Mouse (Mus musculus): Measurements from ENCODE around the gene Dtnbp1.

The Dtnbp1 gene

DNA sequence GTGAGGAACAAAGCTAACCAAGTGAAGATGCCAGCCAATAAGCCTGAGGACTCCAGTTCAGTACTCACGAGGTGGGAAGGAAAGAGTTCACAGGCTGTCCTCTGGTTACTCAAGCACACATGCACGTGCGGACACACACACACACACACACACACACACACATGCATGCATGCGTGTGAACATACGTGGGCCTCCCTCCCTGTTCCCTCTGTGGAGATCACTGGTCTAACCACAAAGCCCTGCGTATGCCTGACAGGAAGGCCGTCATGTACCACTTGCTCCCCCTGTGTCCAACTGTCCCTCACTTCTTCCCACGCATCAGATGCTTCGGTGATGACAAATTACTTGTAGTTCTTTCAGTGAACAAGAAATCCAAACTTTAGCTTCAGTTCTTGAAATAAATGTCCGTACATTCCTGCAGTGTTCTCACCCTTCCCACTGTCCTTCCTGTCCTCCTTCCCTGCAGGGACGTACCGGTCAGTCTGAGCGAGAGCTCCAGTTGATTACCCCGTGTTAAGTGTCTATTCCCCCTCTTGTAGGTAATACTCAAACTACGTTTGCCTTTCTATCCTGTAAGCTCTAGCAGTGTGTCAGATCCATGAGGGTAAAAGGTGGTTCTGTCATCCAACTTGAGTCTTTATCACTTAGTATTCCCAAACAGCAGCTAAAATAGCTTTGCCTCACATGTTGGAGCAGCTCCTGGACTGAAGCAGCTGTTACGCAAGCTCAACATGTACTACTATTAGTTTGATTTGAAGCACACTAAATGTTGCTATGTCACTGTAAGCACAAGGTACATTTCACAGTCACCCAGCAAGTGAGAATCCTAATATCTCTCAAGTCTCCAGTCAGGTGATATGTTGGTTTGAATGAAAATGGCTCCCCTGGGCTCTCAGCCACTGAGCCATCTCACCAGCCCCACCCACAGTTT, 53.4 kb downstream of the Dtnbp1 start:
- DNase-seq (ENCODE audit: low read depth, low spot score), result no peak

GRCm38 (mm10) chr13:44946880-44947635, 54.9 kb downstream of the Dtnbp1 start:
- DNase-seq (ENCODE audit: low read depth, low spot score), result peak; percentile 24

GRCm38 (mm10) chr13:44943618-44944017, 58.3 kb downstream of the Dtnbp1 start:
- no peak for DNase-seq (ENCODE audit: low read depth, low spot score)

GRCm38 (mm10) chr13:44939326-44940035, 62.5 kb downstream of the Dtnbp1 start:
- DNase-seq (ENCODE audit: low read depth, low spot score), result no peak

- no peak for DNase-seq (ENCODE audit: low read depth, low spot score)
Measured at GRCm38 (mm10) chr13:44937681-44938080, 64.3 kb downstream of the Dtnbp1 start.

GRCm38 (mm10) chr13:44933575-44933974, 68.4 kb downstream of the Dtnbp1 start:
- no peak for DNase-seq (ENCODE audit: low read depth, low spot score)

GRCm38 (mm10) chr13:44932307-44933264, 69.4 kb downstream of the Dtnbp1 start:
- DNase-seq (ENCODE audit: low read depth, low spot score), result no peak

GRCm38 (mm10) chr13:44926311-44926710, 75.6 kb downstream of the Dtnbp1 start:
- no peak for DNase-seq (ENCODE audit: low read depth, low spot score)

GRCm38 (mm10) chr13:44925173-44925572, 76.8 kb downstream of the Dtnbp1 start:
- no peak for DNase-seq (ENCODE audit: low read depth, low spot score)

- DNase-seq (ENCODE audit: low read depth, low spot score), result no peak
Measured at GRCm38 (mm10) chr13:44924042-44924441, 77.9 kb downstream of the Dtnbp1 start.

DNA sequence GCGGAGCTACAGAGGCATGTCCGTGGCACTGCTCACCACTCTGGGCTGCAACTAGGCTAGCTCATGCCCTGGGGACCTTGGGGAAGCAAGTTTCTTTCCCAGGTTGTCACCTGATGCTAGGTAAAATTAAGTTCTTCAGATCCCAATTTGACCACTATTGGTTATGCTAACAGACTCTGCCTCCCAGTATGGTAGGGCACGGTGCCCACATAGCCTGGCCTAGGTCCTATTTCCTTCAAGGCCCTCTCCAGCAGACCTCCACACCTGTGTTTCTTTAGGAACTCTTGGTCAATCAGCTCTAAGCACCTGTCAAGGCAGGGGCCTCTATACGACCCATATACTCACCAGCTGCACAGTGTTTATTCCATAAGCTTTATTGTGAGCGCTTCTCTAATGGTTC, 80.2 kb downstream of the Dtnbp1 start:
- no peak for DNase-seq (ENCODE audit: low read depth, low spot score)

- DNase-seq (ENCODE audit: low read depth, low spot score), result no peak
Measured at GRCm38 (mm10) chr13:44921095-44921494, 80.9 kb downstream of the Dtnbp1 start.

GRCm38 (mm10) chr13:44918269-44918668, 83.7 kb downstream of the Dtnbp1 start:
- DNase-seq (ENCODE audit: low read depth, low spot score), result no peak

GRCm38 (mm10) chr13:44917202-44917601, 84.7 kb downstream of the Dtnbp1 start:
- DNase-seq (ENCODE audit: low read depth, low spot score), result no peak

GRCm38 (mm10) chr13:44915945-44916344, 86.0 kb downstream of the Dtnbp1 start:
- no peak for DNase-seq (ENCODE audit: low read depth, low spot score)

GRCm38 (mm10) chr13:44915382-44915781, 86.6 kb downstream of the Dtnbp1 start:
- DNase-seq (ENCODE audit: low read depth, low spot score), result no peak

DNA sequence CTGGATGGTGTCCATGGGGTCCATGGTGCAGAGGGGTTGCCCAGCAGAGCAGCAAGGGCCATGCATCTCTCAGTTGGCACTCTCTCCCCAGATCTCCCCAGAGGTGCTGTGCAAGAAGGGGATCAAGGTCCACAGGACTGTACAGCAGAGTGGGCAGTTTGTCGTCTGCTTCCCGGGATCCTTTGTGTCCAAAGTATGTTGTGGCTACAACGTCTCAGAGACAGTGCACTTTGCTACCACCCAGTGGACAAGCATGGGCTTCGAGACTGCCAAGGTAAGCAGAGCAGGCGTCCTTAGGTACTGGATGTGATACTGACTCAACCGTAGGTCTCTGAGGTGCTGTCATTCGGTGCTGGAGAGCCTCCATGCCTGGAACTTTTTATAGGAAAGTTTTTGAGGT, 88.4 kb downstream of the Dtnbp1 start:
- DNase-seq (ENCODE audit: low read depth, low spot score), result no peak

GRCm38 (mm10) chr13:44912851-44913250, 89.1 kb downstream of the Dtnbp1 start:
- no peak for DNase-seq (ENCODE audit: low read depth, low spot score)

DNA sequence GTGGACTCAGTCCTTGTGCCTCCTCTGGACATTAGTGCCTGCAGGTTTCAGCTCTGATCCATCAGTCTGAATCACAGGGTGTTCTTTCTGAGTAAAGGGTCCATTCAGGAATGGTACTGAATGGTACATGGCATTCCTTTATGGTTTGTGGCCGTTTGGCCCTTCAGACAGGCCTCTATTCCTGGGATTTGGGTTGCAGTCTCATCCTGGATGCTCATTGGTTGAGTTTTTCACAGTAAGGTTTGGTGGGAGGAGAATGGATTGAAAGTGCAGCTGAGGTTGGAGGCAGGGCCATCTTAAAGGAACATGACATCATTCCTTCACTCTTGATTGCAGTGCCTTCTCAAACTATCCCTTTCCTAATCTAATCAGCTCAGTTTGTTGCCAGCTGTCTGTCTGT, 93.2 kb downstream of the Dtnbp1 start:
- no peak for DNase-seq (ENCODE audit: low read depth, low spot score)

- no peak for DNase-seq (ENCODE audit: low read depth, low spot score)
Measured at GRCm38 (mm10) chr13:44907702-44908101, 94.2 kb downstream of the Dtnbp1 start.

DNA sequence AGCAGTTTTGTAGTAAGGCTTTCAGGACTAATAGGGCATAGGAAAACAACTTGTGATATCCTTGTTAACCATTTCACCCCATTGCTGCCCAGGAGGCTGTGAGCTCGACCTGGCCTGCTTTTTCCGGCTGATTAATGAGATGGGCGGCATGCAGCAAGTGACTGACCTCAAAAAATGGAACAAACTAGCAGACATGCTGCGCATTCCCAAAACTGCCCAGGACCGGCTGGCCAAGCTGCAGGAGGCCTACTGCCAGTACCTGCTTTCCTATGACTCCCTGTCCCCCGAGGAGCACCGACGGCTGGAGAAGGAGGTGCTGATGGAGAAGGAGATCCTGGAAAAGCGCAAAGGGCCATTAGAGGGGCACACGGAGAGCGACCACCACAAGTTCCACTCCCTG, 95.8 kb downstream of the Dtnbp1 start:
- no peak for DNase-seq (ENCODE audit: low read depth, low spot score)
